Mouse (Mus musculus) testis, adult 2 months (tissue): Measurements from ENCODE around the gene Trak2. TPM values are rescaled to one million over a fixed set of nuclear protein-coding genes. Genes with fewer than 3 reads are reported as not detected.

Source experiments
- H3K27ac ChIP-seq: fragments of 200-500 bp; 2 replicates; pipeline ENCODE4 v1.5.1; 2012; ENCODE audit warnings: low read depth, low read length; ENCODE audit not compliant: control insufficient read depth, insufficient read depth
- H3K27me3 ChIP-seq: fragments of 200-500 bp; 2 replicates; pipeline ENCODE4 v1.6.1; 2012; ENCODE audit warnings: mild to moderate bottlenecking, low read length, moderate library complexity; ENCODE audit not compliant: control insufficient read depth, insufficient read depth
- H3K36me3 ChIP-seq: fragments of 200-500 bp; 2 replicates; pipeline ENCODE4 v1.6.1; 2012; ENCODE audit warnings: mild to moderate bottlenecking, low read length; ENCODE audit not compliant: control insufficient read depth, insufficient read depth
- H3K4me1 ChIP-seq: fragments of 200-500 bp; 2 replicates; pipeline ENCODE4 v1.6.1; 2012; ENCODE audit warnings: low read length; ENCODE audit not compliant: control insufficient read depth, insufficient read depth
- H3K4me3 ChIP-seq: fragments of 200-500 bp; 2 replicates; pipeline ENCODE4 v1.5.1; 2012; ENCODE audit warnings: low read depth, mild to moderate bottlenecking, low read length, moderate library complexity, mixed read lengths; ENCODE audit not compliant: control insufficient read depth
- CTCF ChIP-seq: fragments of 200-500 bp; IDR thresholded peaks from 2 replicates; pipeline ENCODE4 v1.5.1; 2012; ENCODE audit warnings: low read depth, mild to moderate bottlenecking, inconsistent platforms, low read length, moderate library complexity; ENCODE audit not compliant: control insufficient read depth, insufficient read depth, insufficient replicate concordance
- POLR2A ChIP-seq: fragments of 200-500 bp; IDR thresholded peaks from 2 replicates; pipeline ENCODE4 v1.6.1; 2012; ENCODE audit warnings: low read depth, mild to moderate bottlenecking, inconsistent platforms, low read length, moderate library complexity; ENCODE audit not compliant: control insufficient read depth
- polyA plus RNA-seq: library from polyadenylated mRNA; depleted of rRNA; stranded (reverse); fragments of >200 nt; gene quantifications from 2 replicates; pipeline ENCODE4 v1.2.3, GENCODE M21; 2012

The Trak2 gene
- polyA plus RNA-seq, 1 experiment, result 3.6 TPM

DNA sequence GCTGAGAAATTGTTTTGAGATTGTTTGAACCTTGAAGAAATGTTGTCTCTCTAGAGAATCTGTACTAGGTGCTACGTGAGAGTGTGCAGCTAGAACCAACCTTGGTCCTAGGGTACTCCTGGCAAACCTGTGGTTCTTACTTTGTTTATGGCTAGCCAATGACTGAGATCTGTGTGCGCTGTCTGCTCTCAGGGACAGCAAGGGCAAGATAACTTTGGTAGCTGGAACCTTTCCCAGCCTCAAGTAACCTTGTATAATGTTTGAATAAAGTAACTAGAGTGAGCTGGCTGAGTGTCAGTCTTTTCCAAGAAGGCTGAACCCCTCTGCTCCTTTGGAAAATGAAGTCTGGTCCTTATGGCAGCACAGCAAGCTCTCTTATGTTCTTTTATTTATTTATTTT is 27.7 kb downstream of the Trak2 start:
- H3K36me3 ChIP-seq, result no peaks in the 10 kb centered on the region; the same call in 1 of the 2 replicates

GRCm38 (mm10) chr1:58937606-58938099 is 35.6 kb downstream of the Trak2 start:
- no peak overlapping the region for H3K27ac ChIP-seq
- no peak for TF ChIP-seq POLR2A
- TF ChIP-seq CTCF, result no peak

More for the DNA sequence above, 27.7 kb downstream of the Trak2 start:
- no peak overlapping the region for H3K27ac ChIP-seq
- H3K27me3 ChIP-seq, result no peaks in the 10 kb centered on the region
- TF ChIP-seq POLR2A, result no peak
- TF ChIP-seq CTCF, result no peak
- no peaks in the 10 kb centered on the region for H3K4me1 ChIP-seq
- H3K4me3 ChIP-seq, result no peak overlapping the region

DNA sequence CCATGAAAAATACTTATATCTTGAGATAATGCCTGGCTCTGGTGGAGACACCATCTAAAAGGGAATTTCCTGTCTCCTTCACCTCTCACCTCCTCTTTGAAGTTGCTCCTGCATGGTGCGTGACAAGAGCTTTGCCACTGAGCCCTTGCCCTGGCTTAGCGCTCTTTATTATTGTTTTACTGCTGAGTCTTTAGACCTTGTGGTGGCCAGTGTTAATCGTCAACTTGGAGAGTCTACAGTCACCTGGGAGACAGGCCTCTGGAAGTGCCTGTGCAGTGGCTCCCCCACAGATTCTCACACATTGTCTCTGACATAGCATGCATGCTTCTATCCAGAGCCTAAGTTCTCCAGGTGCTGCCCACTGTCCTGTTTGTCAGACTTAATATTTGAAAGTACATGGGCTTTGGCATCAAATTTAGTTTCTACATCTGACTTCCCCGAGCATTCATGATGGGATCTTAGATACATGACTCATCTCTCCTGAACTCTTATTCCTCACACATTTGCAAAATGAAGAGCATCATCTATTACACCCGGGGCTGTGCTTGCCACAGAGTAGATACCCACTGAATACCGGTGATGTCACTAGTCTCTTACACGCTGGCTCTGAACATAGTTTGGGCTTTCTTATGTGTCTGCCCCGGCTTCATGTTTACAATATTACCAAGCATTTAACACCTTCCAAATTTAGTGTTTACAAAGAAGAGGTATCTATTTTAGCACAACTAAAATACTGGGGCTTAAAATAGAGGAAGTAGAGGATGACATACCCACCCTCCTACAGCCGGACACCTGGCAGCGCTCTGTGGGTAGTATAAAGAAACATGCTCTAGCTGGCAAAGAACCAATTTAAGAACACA is 36.3 kb downstream of the Trak2 start:
- Histone ChIP-seq H3K27ac (no peak overlapping the region), H3K4me3 (no peak overlapping the region), H3K36me3 (no peaks in the 10 kb centered on the region), H3K27me3 (no peaks in the 10 kb centered on the region), H3K4me1 (no peaks in the 10 kb centered on the region)
- TF ChIP-seq CTCF (no peak), POLR2A (no peak)

More at GRCm38 (mm10) chr1:58937606-58938099, 35.6 kb downstream of the Trak2 start:
- H3K27me3 ChIP-seq, result no peaks in the 10 kb centered on the region
- H3K36me3 ChIP-seq, result no peaks in the 10 kb centered on the region
- no peak overlapping the region for H3K4me3 ChIP-seq
- H3K4me1 ChIP-seq, result no peaks in the 10 kb centered on the region

GRCm38 (mm10) chr1:58926664-58927063 is 46.6 kb downstream of the Trak2 start:
- Histone ChIP-seq H3K27me3 (no peaks in the 10 kb centered on the region), H3K4me3 (no peak overlapping the region), H3K4me1 (no peaks in the 10 kb centered on the region), H3K27ac (no peak overlapping the region), H3K36me3 (no peaks in the 10 kb centered on the region)
- TF ChIP-seq POLR2A, result no peak
- TF ChIP-seq CTCF, result no peak

DNA sequence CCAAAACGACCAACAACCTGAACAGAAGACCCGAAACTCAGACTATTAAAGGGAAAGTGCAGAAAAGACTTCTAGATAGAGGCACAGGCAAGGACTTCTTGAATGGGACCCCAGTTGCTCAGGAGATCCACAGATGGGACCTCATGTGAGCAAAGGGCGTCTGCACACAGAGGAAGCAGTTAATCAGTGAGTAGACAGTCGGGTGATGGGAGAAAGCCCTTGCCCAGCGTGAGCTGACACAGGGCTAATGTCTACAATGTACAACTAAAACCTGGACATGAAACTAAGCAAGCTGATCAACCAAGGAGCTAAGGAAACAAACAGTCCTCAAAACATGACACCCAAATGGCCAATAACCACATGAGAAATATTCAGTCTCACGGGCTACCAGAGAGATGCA is 55.7 kb downstream of the Trak2 start:
- H3K4me3 ChIP-seq, result no peak overlapping the region
- no peak overlapping the region for H3K27ac ChIP-seq
- no peaks in the 10 kb centered on the region for H3K27me3 ChIP-seq
- H3K36me3 ChIP-seq, result peaks cover 1% of the 10 kb centered on the region
- TF ChIP-seq CTCF, result no peak
- no peak for TF ChIP-seq POLR2A
- no peaks in the 10 kb centered on the region for H3K4me1 ChIP-seq

- Histone ChIP-seq H3K27me3 (no peaks in the 10 kb centered on the region), H3K27ac (no peak overlapping the region), H3K36me3 (peaks cover 3% of the 10 kb centered on the region), H3K4me3 (no peak overlapping the region), H3K4me1 (no peaks in the 10 kb centered on the region)
- TF ChIP-seq POLR2A (no peak), CTCF (no peak)
These were observed 63.5 kb downstream of the Trak2 start for GRCm38 (mm10) chr1:58909636-58910272.

GRCm38 (mm10) chr1:58903681-58904080 is 69.5 kb downstream of the Trak2 start:
- Histone ChIP-seq H3K4me3 (no peak overlapping the region), H3K4me1 (no peaks in the 10 kb centered on the region), H3K36me3 (no peaks in the 10 kb centered on the region; the same call in 1 of the 2 replicates), H3K27me3 (no peaks in the 10 kb centered on the region), H3K27ac (no peak overlapping the region)
- TF ChIP-seq POLR2A (no peak), CTCF (no peak)
